Mouse (Mus musculus) cerebellum, adult 2 months (tissue): ENCODE results near the gene Pitpnm2.

ENCODE experiments used
- CTCF ChIP-seq: fragments of 200-500 bp; IDR thresholded peaks from 2 replicates; pipeline ENCODE4 v1.5.1; 2011; ENCODE audit warnings: low read depth, mild to moderate bottlenecking, control low read depth, low read length, moderate library complexity, borderline replicate concordance; ENCODE audit not compliant: insufficient read depth
- POLR2A ChIP-seq: fragments of 200-500 bp; IDR thresholded peaks from 2 replicates; pipeline ENCODE4 v1.6.1; 2011; ENCODE audit warnings: low read length, control low read depth, borderline replicate concordance; ENCODE audit not compliant: insufficient read depth

DNA sequence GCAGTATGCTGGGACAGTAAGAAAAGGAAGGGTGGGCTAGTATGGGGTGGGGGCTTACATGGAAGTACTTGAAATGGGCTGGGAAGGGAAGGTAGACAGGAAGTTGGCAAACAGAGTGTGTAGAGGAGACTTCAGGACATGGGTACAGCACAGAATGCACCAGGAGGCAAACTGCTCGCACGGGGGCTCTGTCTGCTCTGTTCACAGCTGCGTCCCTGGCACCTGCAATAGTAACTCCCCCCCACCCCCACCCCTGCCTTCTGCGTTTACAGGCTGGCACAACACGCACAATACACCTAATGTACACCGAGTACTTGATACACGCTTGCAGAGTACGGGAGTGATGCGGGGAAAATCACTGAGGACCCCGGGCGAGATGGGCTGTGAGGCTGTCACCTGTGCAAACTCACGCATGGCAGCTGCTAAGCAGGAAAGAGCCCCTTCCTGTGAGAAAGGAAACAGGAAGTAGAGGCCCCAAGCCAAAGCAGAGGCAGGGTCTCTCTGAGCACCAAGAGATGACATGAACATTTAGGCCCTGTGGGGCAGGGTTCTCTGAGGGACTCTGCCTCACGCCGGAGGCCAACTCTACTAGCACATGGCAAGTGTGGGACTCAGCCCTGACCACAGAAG, 34.9 kb downstream of the Pitpnm2 start:
- TF ChIP-seq POLR2A (no peak), CTCF (no peak)
